Mouse (Mus musculus): ENCODE results near the gene Nasp. TPM values are rescaled to one million over a fixed set of nuclear protein-coding genes. Genes with fewer than 3 reads are reported as not detected.
"Not testable (repeated sequence)": the region's sequence is repeated elsewhere in the genome, so short reads cannot be mapped to it uniquely, and the experiment has no call there.

Gene Nasp
- total RNA-seq (2015; ENCODE audit: low replicate concordance) (75.5 and 103 TPM in 2 replicates), total RNA-seq (2017; ENCODE audit: low replicate concordance) (126 and 154 TPM in 2 replicates)

- ATAC-seq (replicated peaks; ENCODE audit: low FRiP score, poor library complexity, severe bottlenecking): peak; percentile 62
Observed at GRCm38 (mm10) chr4:116627722-116628662, at the start of gene Nasp. Gene Nasp, minus strand, starts transcription at chr4:116627941.

- no peak for ATAC-seq (replicated peaks; ENCODE audit: low FRiP score, poor library complexity, severe bottlenecking)
Observed at GRCm38 (mm10) chr4:116676027-116676426, 48.3 kb upstream of the Nasp start.

GRCm38 (mm10) chr4:116674761-116675160, 47.0 kb upstream of the Nasp start:
- ATAC-seq (replicated peaks; ENCODE audit: low FRiP score, poor library complexity, severe bottlenecking): not testable (repeated sequence)

GRCm38 (mm10) chr4:116672785-116673184, 45.0 kb upstream of the Nasp start:
- peak; percentile 61 for ATAC-seq (replicated peaks; ENCODE audit: low FRiP score, poor library complexity, severe bottlenecking)

GRCm38 (mm10) chr4:116669291-116669690, 41.5 kb upstream of the Nasp start:
- no peak for ATAC-seq (replicated peaks; ENCODE audit: low FRiP score, poor library complexity, severe bottlenecking)

- ATAC-seq (replicated peaks; ENCODE audit: low FRiP score, poor library complexity, severe bottlenecking): no peak
Observed at GRCm38 (mm10) chr4:116668145-116668544, 40.4 kb upstream of the Nasp start.

GRCm38 (mm10) chr4:116666625-116667024, 38.9 kb upstream of the Nasp start:
- ATAC-seq (replicated peaks; ENCODE audit: low FRiP score, poor library complexity, severe bottlenecking): no peak

GRCm38 (mm10) chr4:116661998-116662397, 34.3 kb upstream of the Nasp start:
- ATAC-seq (replicated peaks; ENCODE audit: low FRiP score, poor library complexity, severe bottlenecking): no peak

GRCm38 (mm10) chr4:116660829-116661228, 33.1 kb upstream of the Nasp start:
- ATAC-seq (replicated peaks; ENCODE audit: low FRiP score, poor library complexity, severe bottlenecking): no peak

GRCm38 (mm10) chr4:116659916-116660315, 32.2 kb upstream of the Nasp start:
- not testable (repeated sequence) for ATAC-seq (replicated peaks; ENCODE audit: low FRiP score, poor library complexity, severe bottlenecking)

GRCm38 (mm10) chr4:116659474-116659873, 31.7 kb upstream of the Nasp start:
- ATAC-seq (replicated peaks; ENCODE audit: low FRiP score, poor library complexity, severe bottlenecking): no peak

GRCm38 (mm10) chr4:116657971-116658370, 30.2 kb upstream of the Nasp start:
- ATAC-seq (replicated peaks; ENCODE audit: low FRiP score, poor library complexity, severe bottlenecking): no peak

GRCm38 (mm10) chr4:116655658-116656057, 27.9 kb upstream of the Nasp start:
- no peak for ATAC-seq (replicated peaks; ENCODE audit: low FRiP score, poor library complexity, severe bottlenecking)

- ATAC-seq (replicated peaks; ENCODE audit: low FRiP score, poor library complexity, severe bottlenecking): no peak
Observed at GRCm38 (mm10) chr4:116655100-116655499, 27.4 kb upstream of the Nasp start.

- ATAC-seq (replicated peaks; ENCODE audit: low FRiP score, poor library complexity, severe bottlenecking): no peak
Observed at GRCm38 (mm10) chr4:116653228-116653627, 25.5 kb upstream of the Nasp start.

- no peak; the same call in 1 of the 2 replicates for ATAC-seq (replicated peaks; ENCODE audit: low FRiP score, poor library complexity, severe bottlenecking)
Observed at GRCm38 (mm10) chr4:116651797-116652135, 24.0 kb upstream of the Nasp start.

- ATAC-seq (replicated peaks; ENCODE audit: low FRiP score, poor library complexity, severe bottlenecking): peak; percentile 93
Observed at GRCm38 (mm10) chr4:116650924-116651796, 23.4 kb upstream of the Nasp start, which contains the start of gene Akr1a1. Gene Akr1a1, minus strand, starts transcription at chr4:116651680.

- ATAC-seq (replicated peaks; ENCODE audit: low FRiP score, poor library complexity, severe bottlenecking): no peak
Observed at GRCm38 (mm10) chr4:116650365-116650764, 22.6 kb upstream of the Nasp start.

GRCm38 (mm10) chr4:116649411-116649810, 21.7 kb upstream of the Nasp start:
- ATAC-seq (replicated peaks; ENCODE audit: low FRiP score, poor library complexity, severe bottlenecking): no peak

- no peak for ATAC-seq (replicated peaks; ENCODE audit: low FRiP score, poor library complexity, severe bottlenecking)
Observed at GRCm38 (mm10) chr4:116645624-116646023, 17.9 kb upstream of the Nasp start.
